Mouse (Mus musculus) ovary, postnatal 14 days (tissue): ENCODE measurements at regions not wholly inside any gene's neighbourhood (a gene's known extent, or its start where the extent isn't known, plus 50 kb on each side); places are given as distances from the start of the nearest gene placed in this dataset.

ENCODE experiments used
- DNase-seq: peaks from one replicate; pipeline ENCODE4 v3.0.0; 2022; ENCODE audit warnings: low spot score

- no peak for DNase-seq
Measured at GRCm38 (mm10) chr4:62809048-62809447, 156.3 kb upstream of the Zfp618 start.

- DNase-seq = no peak
Measured at GRCm38 (mm10) chr4:62819889-62820288, 145.5 kb upstream of the Zfp618 start.

- DNase-seq = no peak
Measured at GRCm38 (mm10) chr4:62821288-62821687, 144.1 kb upstream of the Zfp618 start.

- DNase-seq = peak; percentile 66
Measured at GRCm38 (mm10) chr4:62822568-62822967, 142.8 kb upstream of the Zfp618 start.

- DNase-seq = no peak
Measured at GRCm38 (mm10) chr4:62823082-62823481, 142.3 kb upstream of the Zfp618 start.

GRCm38 (mm10) chr4:62823555-62824250 is 141.7 kb upstream of the Zfp618 start:
- DNase-seq = no peak

GRCm38 (mm10) chr4:62824581-62824980 is 140.8 kb upstream of the Zfp618 start:
- DNase-seq = no peak

- DNase-seq = no peak
Measured at GRCm38 (mm10) chr4:62825256-62825655, 140.1 kb upstream of the Zfp618 start.

- DNase-seq = no peak
Measured at GRCm38 (mm10) chr4:62828963-62829362, 136.4 kb upstream of the Zfp618 start.

- DNase-seq = peak; percentile 7
Measured at GRCm38 (mm10) chr4:62833944-62834343, 131.4 kb upstream of the Zfp618 start.

GRCm38 (mm10) chr4:62836875-62837274 is 128.5 kb upstream of the Zfp618 start:
- no peak for DNase-seq

GRCm38 (mm10) chr4:62850526-62850925 is 114.8 kb upstream of the Zfp618 start:
- no peak for DNase-seq

- DNase-seq = no peak
Measured at GRCm38 (mm10) chr4:62853335-62853734, 112.0 kb upstream of the Zfp618 start.

- no peak for DNase-seq
Measured at GRCm38 (mm10) chr4:62856406-62856805, 109.0 kb upstream of the Zfp618 start.

- DNase-seq = no peak
Measured at GRCm38 (mm10) chr4:62862756-62863155, 102.6 kb upstream of the Zfp618 start.

- DNase-seq = no peak
Measured at GRCm38 (mm10) chr4:62870391-62870983, 94.9 kb upstream of the Zfp618 start.

GRCm38 (mm10) chr4:62872562-62872961 is 92.8 kb upstream of the Zfp618 start:
- no peak for DNase-seq

- no peak for DNase-seq
Measured at GRCm38 (mm10) chr4:62873986-62874385, 91.4 kb upstream of the Zfp618 start.

- no peak for DNase-seq
Measured at GRCm38 (mm10) chr4:62878063-62878462, 87.3 kb upstream of the Zfp618 start.

- DNase-seq = no peak
Measured at GRCm38 (mm10) chr4:62878927-62879326, 86.4 kb upstream of the Zfp618 start.

- DNase-seq = no peak
Measured at GRCm38 (mm10) chr4:62881824-62882223, 83.5 kb upstream of the Zfp618 start.

- no peak for DNase-seq
Measured at GRCm38 (mm10) chr4:62882276-62882675, 83.1 kb upstream of the Zfp618 start.

GRCm38 (mm10) chr4:62888736-62889135 is 76.6 kb upstream of the Zfp618 start:
- DNase-seq = no peak

- DNase-seq = peak; percentile 25
Measured at GRCm38 (mm10) chr4:62889708-62890107, 75.7 kb upstream of the Zfp618 start.
